Mouse (Mus musculus) erythroblast, embryonic 14.5 days (primary cell): ENCODE data around the gene Tcea2. TPM values are rescaled to one million over a fixed set of nuclear protein-coding genes. Genes with fewer than 3 reads are reported as not detected.

Source experiments
- H3K27me3 ChIP-seq: 2 replicates; pipeline ENCODE4 v1.6.1; 2012; ENCODE audit warnings: inconsistent platforms; ENCODE audit not compliant: control insufficient read depth
- H3K36me3 ChIP-seq: 2 replicates; pipeline ENCODE4 v1.6.1; 2012; ENCODE audit warnings: mild to moderate bottlenecking, inconsistent platforms; ENCODE audit not compliant: control insufficient read depth
- H3K4me1 ChIP-seq: 2 replicates; pipeline ENCODE4 v1.6.1; 2012; ENCODE audit warnings: inconsistent platforms; ENCODE audit not compliant: control insufficient read depth
- H3K4me3 ChIP-seq: replicated peaks from 2 replicates; pipeline ENCODE3; 2012; ENCODE audit warnings: moderate library complexity, mild to moderate bottlenecking, inconsistent platforms
- H3K9me3 ChIP-seq: 2 replicates; pipeline ENCODE4 v1.6.1; 2012; ENCODE audit warnings: low read length, inconsistent platforms, mixed read lengths; ENCODE audit not compliant: control insufficient read depth
- GATA1 ChIP-seq: IDR thresholded peaks from 2 replicates; pipeline ENCODE4 v1.6.1; 2012; ENCODE audit warnings: low read length, inconsistent platforms, mixed read lengths
- TAL1 ChIP-seq: IDR thresholded peaks from 3 replicates; pipeline ENCODE4 v1.6.1; 2012; ENCODE audit warnings: low read length, inconsistent platforms, mixed read lengths
- polyA plus RNA-seq: library from polyadenylated mRNA; stranded (reverse); fragments of >175 nt; gene quantifications from 2 replicates; pipeline ENCODE4 v1.2.3, GENCODE M21; 2012

Gene Tcea2
- polyA plus RNA-seq, 1 experiment = not detected

DNA sequence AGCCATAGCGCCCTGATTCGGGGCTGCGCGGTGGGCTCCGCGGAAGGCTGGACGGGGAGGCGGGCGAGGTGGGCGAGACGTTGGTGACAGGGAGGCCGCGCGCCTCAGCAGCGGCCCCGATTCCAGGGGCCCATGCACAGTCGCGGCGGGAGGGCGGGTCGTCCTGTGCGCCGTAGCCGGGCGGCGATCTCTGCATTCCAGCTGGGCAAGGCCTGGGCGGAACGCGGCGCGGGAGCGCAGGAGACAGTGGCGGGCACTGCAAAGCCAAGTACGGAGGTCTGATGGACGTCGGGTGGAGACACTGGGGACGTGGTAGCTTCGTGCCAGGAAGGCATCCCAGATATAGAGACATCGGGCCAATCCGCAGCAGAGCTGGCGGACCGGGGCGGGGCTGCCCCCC is 8.8 kb upstream of the Tcea2 start, which contains the start of gene Sox18:
Gene Sox18, minus strand, starts transcription at position 315 of the 400 bp plus-strand sequence.
- TF ChIP-seq TAL1 = no peak
- TF ChIP-seq GATA1 = no peak
- Histone ChIP-seq H3K36me3 (no peaks in the 10 kb centered on the region), H3K27me3 (peaks cover 77% of the 10 kb centered on the region), H3K4me1 (peaks cover 6% of the 10 kb centered on the region), H3K9me3 (no peaks in the 10 kb centered on the region), H3K4me3 (peak within 1 kb of the TSS; percentile 7)

GRCm38 (mm10) chr2:181671984-181672383 is 8.1 kb upstream of the Tcea2 start:
- Histone ChIP-seq H3K4me3 (no peak overlapping the region), H3K27me3 (peaks cover 80% of the 10 kb centered on the region), H3K4me1 (peaks cover 6% of the 10 kb centered on the region), H3K36me3 (no peaks in the 10 kb centered on the region), H3K9me3 (no peaks in the 10 kb centered on the region)
- TF ChIP-seq GATA1 (no peak), TAL1 (no peak)

GRCm38 (mm10) chr2:181673501-181673900 is 6.6 kb upstream of the Tcea2 start:
- no peaks in the 10 kb centered on the region for H3K9me3 ChIP-seq
- no peak for TF ChIP-seq TAL1
- no peak for TF ChIP-seq GATA1
- H3K4me1 ChIP-seq = peaks cover 6% of the 10 kb centered on the region
- peaks cover 74% of the 10 kb centered on the region for H3K27me3 ChIP-seq
- H3K36me3 ChIP-seq = no peaks in the 10 kb centered on the region
- no peak overlapping the region for H3K4me3 ChIP-seq

GRCm38 (mm10) chr2:181674934-181675333 is 5.2 kb upstream of the Tcea2 start:
- peaks cover 64% of the 10 kb centered on the region for H3K27me3 ChIP-seq
- peaks cover 12% of the 10 kb centered on the region for H3K4me1 ChIP-seq

DNA sequence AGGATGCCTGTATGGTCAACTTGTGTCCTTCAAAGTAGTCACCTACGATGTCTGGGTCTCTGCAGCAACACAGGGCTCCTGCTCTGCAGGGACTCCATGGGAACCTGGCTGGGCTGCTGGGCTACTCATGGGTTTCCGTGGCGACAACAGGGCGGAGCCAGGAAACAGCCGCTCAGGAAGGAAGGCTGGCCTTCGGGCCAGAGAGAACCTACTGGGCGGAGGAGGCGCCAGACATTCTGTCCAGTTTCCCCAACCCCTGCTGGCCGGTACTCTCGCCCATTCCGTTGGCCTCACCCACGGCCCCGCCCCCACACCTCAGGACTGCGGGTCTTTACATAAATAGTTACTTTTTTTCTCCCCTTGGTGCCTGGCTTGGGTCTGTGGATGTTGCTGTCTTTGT is 4.7 kb upstream of the Tcea2 start:
- H3K9me3 ChIP-seq = no peaks in the 10 kb centered on the region
- TF ChIP-seq GATA1 (no peak), TAL1 (no peak)
- no peaks in the 10 kb centered on the region for H3K36me3 ChIP-seq
- peaks cover 17% of the 10 kb centered on the region for H3K4me1 ChIP-seq
- H3K4me3 ChIP-seq = no peak overlapping the region
- H3K27me3 ChIP-seq = peaks cover 64% of the 10 kb centered on the region

More at GRCm38 (mm10) chr2:181674934-181675333, 5.2 kb upstream of the Tcea2 start:
- no peak overlapping the region for H3K4me3 ChIP-seq
- no peaks in the 10 kb centered on the region for H3K9me3 ChIP-seq
- TF ChIP-seq TAL1 (no peak), GATA1 (no peak)
- H3K36me3 ChIP-seq = no peaks in the 10 kb centered on the region

DNA sequence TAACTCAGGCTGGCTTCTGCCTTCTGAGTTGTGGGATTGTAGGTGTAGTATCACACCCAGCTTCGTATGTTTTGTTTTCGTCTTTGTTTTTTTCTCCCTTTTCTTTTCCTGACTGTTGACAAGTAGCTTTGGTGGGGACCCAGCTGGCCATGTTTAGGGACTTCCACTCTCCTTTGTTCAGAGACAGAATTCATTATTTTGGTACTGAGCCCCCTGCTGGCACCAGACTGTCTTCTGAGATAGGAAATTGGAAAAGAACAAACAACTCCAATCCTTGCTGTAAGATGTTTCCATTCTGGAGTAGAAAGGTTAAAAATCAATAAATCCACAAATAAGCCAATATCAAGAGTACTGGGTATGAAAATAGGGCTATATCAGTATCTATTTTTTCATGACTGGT is 3.7 kb upstream of the Tcea2 start:
- Histone ChIP-seq H3K4me3 (no peak overlapping the region), H3K9me3 (no peaks in the 10 kb centered on the region), H3K4me1 (peaks cover 21% of the 10 kb centered on the region), H3K36me3 (no peaks in the 10 kb centered on the region), H3K27me3 (peaks cover 64% of the 10 kb centered on the region)
- no peak for TF ChIP-seq TAL1
- no peak for TF ChIP-seq GATA1

- peaks cover 21% of the 10 kb centered on the region for H3K4me1 ChIP-seq
- no peaks in the 10 kb centered on the region for H3K36me3 ChIP-seq
- H3K27me3 ChIP-seq = peaks cover 59% of the 10 kb centered on the region
- H3K4me3 ChIP-seq = no peak overlapping the region
- H3K9me3 ChIP-seq = no peaks in the 10 kb centered on the region
- no peak for TF ChIP-seq GATA1
- no peak for TF ChIP-seq TAL1
Measured at GRCm38 (mm10) chr2:181677096-181677754, 2.9 kb upstream of the Tcea2 start.

- Histone ChIP-seq H3K27me3 (peaks cover 54% of the 10 kb centered on the region), H3K36me3 (no peaks in the 10 kb centered on the region), H3K4me3 (no peak overlapping the region), H3K4me1 (peaks cover 21% of the 10 kb centered on the region), H3K9me3 (no peaks in the 10 kb centered on the region)
- TF ChIP-seq GATA1 (no peak), TAL1 (no peak)
Measured at GRCm38 (mm10) chr2:181677755-181678098, 2.4 kb upstream of the Tcea2 start.

DNA sequence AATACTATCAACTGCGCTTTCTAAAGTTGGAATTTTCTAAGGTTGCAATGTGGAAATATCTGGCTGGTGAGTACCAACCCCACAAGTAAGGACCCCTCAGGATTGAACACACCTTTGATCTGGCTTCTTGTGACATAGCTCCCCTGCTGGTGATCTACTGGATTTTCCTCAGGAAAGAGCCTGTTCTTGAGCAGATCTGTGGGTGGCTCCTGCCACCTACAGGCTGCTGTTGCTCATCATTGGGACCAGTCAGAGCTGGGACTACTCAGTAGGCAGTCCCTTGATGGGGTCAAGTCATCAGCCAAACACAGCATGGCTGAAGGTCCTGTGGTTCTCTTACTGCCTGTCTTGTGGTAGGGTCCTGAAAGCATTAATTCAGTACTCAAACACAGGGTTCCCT is 1.3 kb upstream of the Tcea2 start:
- H3K4me3 ChIP-seq = no peak overlapping the region
- no peaks in the 10 kb centered on the region for H3K36me3 ChIP-seq
- H3K9me3 ChIP-seq = no peaks in the 10 kb centered on the region
- H3K4me1 ChIP-seq = peaks cover 21% of the 10 kb centered on the region
- H3K27me3 ChIP-seq = peaks cover 43% of the 10 kb centered on the region
- no peak for TF ChIP-seq GATA1
- no peak for TF ChIP-seq TAL1

DNA sequence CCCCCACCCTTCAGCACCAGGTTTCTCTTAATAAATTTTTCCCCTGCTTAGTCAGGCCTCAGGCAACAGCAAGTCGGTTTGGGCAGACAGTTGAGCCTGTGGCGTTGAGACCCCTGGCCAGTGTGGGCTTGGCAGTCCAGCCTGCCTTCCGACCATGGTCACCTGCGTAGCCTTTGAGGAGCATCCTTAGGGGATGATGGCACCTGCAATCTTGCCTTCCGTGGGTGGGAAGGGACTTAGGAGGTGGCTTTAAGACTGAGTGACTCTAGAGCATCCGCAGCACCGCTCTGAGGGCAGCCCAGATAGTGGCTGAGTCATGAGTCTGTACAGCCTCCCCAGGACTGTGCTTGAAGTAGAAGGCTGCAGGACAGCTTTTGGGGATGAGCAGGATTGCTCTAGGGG is 607 bp downstream of the Tcea2 start:
- peak overlapping the region; percentile 61 for H3K4me3 ChIP-seq
- TF ChIP-seq GATA1 (no peak), TAL1 (no peak)
- H3K4me1 ChIP-seq = peaks cover 16% of the 10 kb centered on the region
- H3K36me3 ChIP-seq = no peaks in the 10 kb centered on the region
- H3K27me3 ChIP-seq = peaks cover 26% of the 10 kb centered on the region
- H3K9me3 ChIP-seq = no peaks in the 10 kb centered on the region
